Mouse (Mus musculus) megakaryocyte-erythroid progenitor cell, adult 5-6 weeks (primary cell): ENCODE measurements around the gene Nfix. TPM values are rescaled to one million over a fixed set of nuclear protein-coding genes. Genes with fewer than 3 reads are reported as not detected.

ENCODE experiments used
- ATAC-seq: replicated peaks from 2 replicates; pipeline ENCODE4 v1.8.0; 2016; ENCODE audit warnings: mild to moderate bottlenecking, inconsistent platforms; ENCODE audit not compliant: severe bottlenecking, poor library complexity, low FRiP score, low TSS enrichment
- total RNA-seq, 2 experiments: library from RNA; stranded (forward) in 1 of 2; stranded (reverse) in 1 of 2; fragments of 200-1000, 215-1000 nt in 1 of 2; fragments of >200 nt in 1 of 2; fragmentation: Nextera tagmentation in 1 of 2; gene quantifications; 2 replicates each; pipeline ENCODE4 v1.2.3; 2014 to 2017

Gene Nfix
- total RNA-seq, 2 experiments from 2014 or later: 26.0 to 73.4 TPM

GRCm38 (mm10) chr8:84708774-84709475, 91.2 kb downstream of the Nfix start:
- peak; percentile 67 for ATAC-seq

GRCm38 (mm10) chr8:84708071-84708541, 92.0 kb downstream of the Nfix start:
- no peak for ATAC-seq

GRCm38 (mm10) chr8:84707267-84707883, 92.8 kb downstream of the Nfix start:
- ATAC-seq: 0 out of 2 replicates have a peak, but pooled peaks have one; percentile 8

GRCm38 (mm10) chr8:84706610-84707266, 93.4 kb downstream of the Nfix start:
- no peak for ATAC-seq

- ATAC-seq: no peak
Observed at GRCm38 (mm10) chr8:84705960-84706359, 94.2 kb downstream of the Nfix start.

GRCm38 (mm10) chr8:84704867-84705831, 95.0 kb downstream of the Nfix start:
- no peak for ATAC-seq

GRCm38 (mm10) chr8:84704356-84704755, 95.8 kb downstream of the Nfix start:
- ATAC-seq: no peak

- peak; percentile 13 for ATAC-seq
Observed at GRCm38 (mm10) chr8:84703466-84704249, 96.5 kb downstream of the Nfix start.

GRCm38 (mm10) chr8:84702963-84703465, 97.1 kb downstream of the Nfix start:
- no peak for ATAC-seq

- ATAC-seq: no peak
Observed at GRCm38 (mm10) chr8:84702561-84702960, 97.6 kb downstream of the Nfix start.

GRCm38 (mm10) chr8:84700941-84701911, 98.9 kb downstream of the Nfix start, which contains the start of gene Lyl1:
Lyl1 (plus strand) TSS chr8:84701457.
- ATAC-seq: peak; percentile 72

- ATAC-seq: no peak
Observed at GRCm38 (mm10) chr8:84700526-84700925, 99.6 kb downstream of the Nfix start.

GRCm38 (mm10) chr8:84699861-84700322, 100.3 kb downstream of the Nfix start:
- no peak for ATAC-seq

GRCm38 (mm10) chr8:84698929-84699401, 101.2 kb downstream of the Nfix start:
- ATAC-seq: no peak

GRCm38 (mm10) chr8:84698288-84698687, 101.9 kb downstream of the Nfix start:
- no peak for ATAC-seq

GRCm38 (mm10) chr8:84697166-84698130, 102.7 kb downstream of the Nfix start:
- ATAC-seq: 0 out of 2 replicates have a peak, but pooled peaks have one; percentile 20
